Mouse (Mus musculus): ENCODE measurements around the gene Psmc1. TPM values are rescaled to one million over a fixed set of nuclear protein-coding genes. Genes with fewer than 3 reads are reported as not detected.

The Psmc1 gene
- polyA plus RNA-seq, 1 experiment from 2014 or later = 224 TPM

- Histone ChIP-seq H3K27ac (peak within 1 kb of the TSS; percentile 63; the same call in 1 of the 2 replicates), H3K9ac (peak within 1 kb of the TSS; percentile 72), H3K27me3 (replicated peaks) (no peaks in the 10 kb centered on the region), H3K36me3 (peaks cover 8% of the 10 kb centered on the region; the same call in 1 of the 2 replicates), H3K9me3 (replicated peaks) (no peaks in the 10 kb centered on the region), H3K4me1 (peaks cover 18% of the 10 kb centered on the region), H3K4me2 (peak within 1 kb of the TSS; percentile 75), H3K4me3 (peak within 1 kb of the TSS; percentile 66)
- WGBS (ENCODE audit: insufficient replicate concordance) = under 1% methylated on average over 26 of the region's 26 CpGs
- ATAC-seq = peak; percentile 100
These were observed 49.5 kb downstream of the Psmc1 start, which contains the start of gene Nrde2 for GRCm38 (mm10) chr12:100159261-100159975. Gene Nrde2 (minus strand): TSS chr12:100159653.

- Histone ChIP-seq H3K4me3 (no peak overlapping the region), H3K9me3 (replicated peaks) (no peaks in the 10 kb centered on the region), H3K36me3 (no peaks in the 10 kb centered on the region), H3K27ac (no peak overlapping the region), H3K9ac (no peak overlapping the region), H3K4me1 (peaks cover 10% of the 10 kb centered on the region; the same call in 1 of the 2 replicates), H3K4me2 (no peak overlapping the region), H3K27me3 (replicated peaks) (0 out of 2 replicates have a peak, but pooled peaks cover 4% of the 10 kb centered on the region)
- WGBS (ENCODE audit: insufficient replicate concordance) = 62% methylated on average over 7 of the region's 7 CpGs
- no peak for ATAC-seq
These were observed 55.1 kb downstream of the Psmc1 start for GRCm38 (mm10) chr12:100164991-100165500.

GRCm38 (mm10) chr12:100166177-100166576, 56.2 kb downstream of the Psmc1 start:
- Histone ChIP-seq H3K4me2 (no peak overlapping the region), H3K27me3 (replicated peaks) (0 out of 2 replicates have a peak, but pooled peaks cover 4% of the 10 kb centered on the region), H3K9ac (no peak overlapping the region), H3K9me3 (replicated peaks) (no peaks in the 10 kb centered on the region), H3K36me3 (no peaks in the 10 kb centered on the region), H3K27ac (no peak overlapping the region), H3K4me1 (peaks cover 10% of the 10 kb centered on the region; the same call in 1 of the 2 replicates), H3K4me3 (no peak overlapping the region)
- WGBS (ENCODE audit: insufficient replicate concordance) = 29% methylated on average over 3 of the region's 3 CpGs
- ATAC-seq = no peak

GRCm38 (mm10) chr12:100166939-100167338, 57.0 kb downstream of the Psmc1 start:
- Histone ChIP-seq H3K4me1 (peaks cover 10% of the 10 kb centered on the region; the same call in 1 of the 2 replicates), H3K9me3 (replicated peaks) (no peaks in the 10 kb centered on the region), H3K4me3 (no peak overlapping the region), H3K9ac (no peak overlapping the region), H3K36me3 (no peaks in the 10 kb centered on the region), H3K4me2 (no peak overlapping the region), H3K27ac (no peak overlapping the region), H3K27me3 (replicated peaks) (0 out of 2 replicates have a peak, but pooled peaks cover 4% of the 10 kb centered on the region)
- ATAC-seq = no peak
- 74% methylated on average over 8 of the region's 8 CpGs for WGBS (ENCODE audit: insufficient replicate concordance)

GRCm38 (mm10) chr12:100167502-100167901, 57.5 kb downstream of the Psmc1 start:
- peak overlapping the region; percentile 71 for H3K4me2 ChIP-seq
- H3K9me3 ChIP-seq (replicated peaks) = no peaks in the 10 kb centered on the region
- no peak overlapping the region for H3K27ac ChIP-seq
- 0 out of 2 replicates have a peak, but pooled peaks cover 4% of the 10 kb centered on the region for H3K27me3 ChIP-seq (replicated peaks)
- H3K4me3 ChIP-seq = no peak overlapping the region
- 65% methylated on average over 1 of the region's 1 CpGs for WGBS (ENCODE audit: insufficient replicate concordance)
- no peak for ATAC-seq
- peaks cover 10% of the 10 kb centered on the region; the same call in 1 of the 2 replicates for H3K4me1 ChIP-seq
- no peak overlapping the region for H3K9ac ChIP-seq
- no peaks in the 10 kb centered on the region for H3K36me3 ChIP-seq

- ATAC-seq = peak; percentile 58
- Histone ChIP-seq H3K9me3 (replicated peaks) (no peaks in the 10 kb centered on the region), H3K27ac (peak overlapping the region; percentile 10; the same call in 1 of the 2 replicates), H3K36me3 (no peaks in the 10 kb centered on the region), H3K27me3 (replicated peaks) (0 out of 2 replicates have a peak, but pooled peaks cover 4% of the 10 kb centered on the region), H3K4me3 (peak overlapping the region; percentile 32), H3K4me2 (peak overlapping the region; percentile 71), H3K4me1 (peaks cover 10% of the 10 kb centered on the region; the same call in 1 of the 2 replicates), H3K9ac (peak overlapping the region; percentile 23)
- WGBS (ENCODE audit: insufficient replicate concordance) = 8% methylated on average over 27 of the region's 28 CpGs
These were observed 58.2 kb downstream of the Psmc1 start for GRCm38 (mm10) chr12:100167931-100168871.

- WGBS (ENCODE audit: insufficient replicate concordance) = 63% methylated on average over 7 of the region's 7 CpGs
- ATAC-seq = no peak
- Histone ChIP-seq H3K27ac (no peak overlapping the region), H3K4me1 (peaks cover 10% of the 10 kb centered on the region; the same call in 1 of the 2 replicates), H3K27me3 (replicated peaks) (0 out of 2 replicates have a peak, but pooled peaks cover 4% of the 10 kb centered on the region), H3K9ac (no peak overlapping the region), H3K9me3 (replicated peaks) (no peaks in the 10 kb centered on the region), H3K4me2 (no peak overlapping the region), H3K36me3 (no peaks in the 10 kb centered on the region), H3K4me3 (no peak overlapping the region)
These were observed 62.5 kb downstream of the Psmc1 start for GRCm38 (mm10) chr12:100172481-100172880.

Other genes starting within 250 kb of the Psmc1 start
- 5.4 and 5.5 TPM in 2 replicates for gene Efcab11, start 225.7 kb upstream of the Psmc1 start, polyA plus RNA-seq (2016; fragmentation: Nextera tagmentation; extraction: Ambion mirVana)
- gene Tdp1, start 225.6 kb upstream of the Psmc1 start, polyA plus RNA-seq (2016; fragmentation: Nextera tagmentation; extraction: Ambion mirVana) = 41.4 and 43.8 TPM in 2 replicates
- 0.46 and 0.59 TPM in 2 replicates for gene Kcnk13, start 145.7 kb upstream of the Psmc1 start, polyA plus RNA-seq (2016; fragmentation: Nextera tagmentation; extraction: Ambion mirVana)
- 6.9 and 8.6 TPM in 2 replicates for gene Nrde2, start 49.5 kb downstream of the Psmc1 start, polyA plus RNA-seq (2016; fragmentation: Nextera tagmentation; extraction: Ambion mirVana)
- gene Calm1, start 89.3 kb downstream of the Psmc1 start, polyA plus RNA-seq (2016; fragmentation: Nextera tagmentation; extraction: Ambion mirVana) = 739 and 779 TPM in 2 replicates